In the genomic region with DNA sequence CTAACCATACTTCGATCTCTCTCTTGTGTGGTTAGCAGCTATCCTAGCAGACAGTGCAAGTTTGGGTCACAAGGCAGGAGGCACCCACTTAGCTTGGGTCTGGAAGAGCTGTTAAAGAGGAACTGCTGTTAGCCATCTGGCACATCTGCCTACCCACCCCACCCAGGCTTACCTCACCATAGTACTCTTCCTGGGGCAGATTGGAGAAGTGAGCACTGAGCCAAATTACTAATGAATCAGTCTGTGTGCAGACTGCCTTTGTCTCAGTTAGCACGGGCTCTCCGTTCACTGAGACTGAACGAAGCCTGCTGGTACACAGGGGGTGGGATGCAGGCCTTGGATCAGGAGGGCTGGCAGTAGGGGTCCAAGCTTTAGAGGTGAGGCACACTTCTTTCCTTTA, we compare ENCODE assay signal across 9 mouse cellular contexts. TPM values are rescaled to one million over a fixed set of nuclear protein-coding genes. Genes with fewer than 3 reads are reported as not detected.
DNase-seq lines count a peak whose midpoint lies in the region; ATAC-seq lines count a peak whose summit lies in the region.
"Had no signal": no experiment of that assay in that cellular context is flagged by ENCODE, and none has a peak within 500 bp of the region (broad histone marks: within the 10 kb centered on the region; RNA-seq: fewer than 3 reads in every experiment).

No protein-coding gene starts in this region.

- H3K79me2 ChIP-seq in macrophage (ENCODE audit: inconsistent target) = no peaks in the 10 kb centered on the region

- H3K9me3 ChIP-seq in heart, embryonic 10.5 days = no peaks in the 10 kb centered on the region
- H3K9me3 ChIP-seq: kidney, embryonic 15.5 days had no signal

- H3K27ac ChIP-seq in macrophage = peak overlapping the region; percentile 74
- H3K27ac ChIP-seq in heart, embryonic 10.5 days = no peak overlapping the region
- H3K27ac ChIP-seq: kidney, embryonic 15.5 days had no signal

- peak; percentile 58 to 63 for DNase-seq in cerebellum, postnatal 10 days
- no peak for DNase-seq in cerebellum, adult 11 months
- peak; percentile 78 for DNase-seq in 416B (ENCODE audit: low read depth)
- DNase-seq in gastrocnemius, postnatal 36 days = no peak
- no peak for DNase-seq in frontal cortex, postnatal 10 days (ENCODE audit: low spot score in 2 of 2)
- no peak for DNase-seq in heart, embryonic 10.5 days (ENCODE audit: low spot score)

- H3K4me3 ChIP-seq in macrophage (ENCODE audit: inconsistent target) = no peak overlapping the region
- no peak overlapping the region for H3K4me3 ChIP-seq in heart, embryonic 10.5 days
- H3K4me3 ChIP-seq: kidney, embryonic 15.5 days had no signal

- H3K36me3 ChIP-seq in macrophage (ENCODE audit: inconsistent target) = no peaks in the 10 kb centered on the region
- H3K36me3 ChIP-seq in heart, embryonic 10.5 days = peaks cover 23% of the 10 kb centered on the region

- WGBS in macrophage (ENCODE audit: missing documents) = 5% methylated on average over 4 of the region's 4 CpGs
- 89% methylated on average over 4 of the region's 4 CpGs for WGBS in heart, embryonic 10.5 days

- ATAC-seq in common myeloid progenitor, adult 5-6 weeks (replicated peaks; ENCODE audit: low read depth, poor library complexity, severe bottlenecking) = peak; percentile 97

- H3K27me3 ChIP-seq in heart, embryonic 10.5 days (ENCODE audit: insufficient read depth, poor library complexity, severe bottlenecking) = no peaks in the 10 kb centered on the region
- H3K27me3 ChIP-seq: kidney, embryonic 15.5 days had no signal

- intact Hi-C loops in gastrocnemius, postnatal 36 days (cut with DNase I) = no loop called here

- H3K4me1 ChIP-seq in heart, embryonic 10.5 days = peaks cover 31% of the 10 kb centered on the region

RNA-seq across cellular contexts. Expression of gene Slc27a3, which starts 6.0 kb away (rescaled TPM):
- total RNA-seq in common myeloid progenitor, adult 5-6 weeks (2017) = 1.1 and 1.2 TPM in 2 replicates
- 10 to 100 TPM in 4 of 26 experiments, 1 to 10 TPM in 19, under 1 TPM in 2, not detected in 1; 0.45 to 16.7 (median 6.6) TPM for total RNA-seq in macrophage (2018; cell fraction: chromatin; rRNA removed)
- under 1 TPM in 17 of 26 experiments, not detected in 9; 0.05 to 0.45 (median 0.19) TPM for total RNA-seq in macrophage (2018; cell fraction: cytosol; rRNA removed)
- 1 to 10 TPM in 20 of 26 experiments, under 1 TPM in 4, not detected in 2; 0.35 to 8.0 (median 2.9) TPM for total RNA-seq in macrophage (2018; cell fraction: nucleus; rRNA removed)
- polyA plus RNA-seq in macrophage (2018) = 0.09 to 0.76 TPM (median 0.25 TPM) in 3 replicates
- under 1 TPM; 0.59 to 0.91 TPM for total RNA-seq in gastrocnemius, postnatal 36 days (2021)
- 12.6 and 19.9 TPM in 2 replicates for polyA plus RNA-seq in heart, embryonic 10.5 days (2016; fragmentation: Nextera tagmentation; extraction: Ambion mirVana)

RNA-seq across cellular contexts. Expression of gene Ints3, which starts 49.7 kb away (rescaled TPM):
- total RNA-seq in common myeloid progenitor, adult 5-6 weeks (2017) = 19.2 and 21.7 TPM in 2 replicates
- total RNA-seq in macrophage (2018; cell fraction: chromatin; rRNA removed) = 10 to 100 TPM in 25 of 26 experiments, 1 to 10 TPM in 1; 8.8 to 73.2 (median 34.9) TPM
- 10 to 100 TPM; 13.1 to 28.1 (median 22.3) TPM for total RNA-seq in macrophage (2018; cell fraction: cytosol; rRNA removed)
- 10 to 100 TPM; 12.2 to 54.7 (median 28.1) TPM for total RNA-seq in macrophage (2018; cell fraction: nucleus; rRNA removed)
- polyA plus RNA-seq in macrophage (2018) = 20.2 to 26.1 TPM (median 23.4 TPM) in 3 replicates
- 10 to 100 TPM; 14.3 to 15.0 TPM for total RNA-seq in gastrocnemius, postnatal 36 days (2021)
- polyA plus RNA-seq in heart, embryonic 10.5 days (2016; fragmentation: Nextera tagmentation; extraction: Ambion mirVana) = 31.0 and 36.7 TPM in 2 replicates

Comparison
In these comparisons a context has a peak if more than half of its experiments do, and no peak if none do; other contexts are left out.
1. DNase-seq: peak in cerebellum, postnatal 10 days (2 of 2) and 416B (single experiment); none in cerebellum, adult 11 months (single experiment), gastrocnemius, postnatal 36 days (0 of 2), frontal cortex, postnatal 10 days (0 of 2) and heart, embryonic 10.5 days (single experiment).